Mouse (Mus musculus) neural tube, embryonic 13.5 days (tissue): Measurements from ENCODE around the gene Gm9803. TPM values are rescaled to one million over a fixed set of nuclear protein-coding genes. Genes with fewer than 3 reads are reported as not detected.

Experiments
- ATAC-seq: fragments of 200-750 bp; cut with Nextera tagmentation; 2 replicates; pipeline ENCODE4 v1.8.0; 2017; ENCODE audit warnings: low read depth, mild to moderate bottlenecking, moderate TSS enrichment, moderate library complexity
- H3K27ac ChIP-seq: fragments of 300-500 bp; sonication (generic); replicated peaks from 2 replicates; pipeline ENCODE4 v1.5.1; 2015; ENCODE audit warnings: moderate library complexity, mild to moderate bottlenecking, inconsistent platforms
- H3K27me3 ChIP-seq: fragments of 300-500 bp; sonication (generic); 2 replicates; pipeline ENCODE4 v1.6.1; 2015; ENCODE audit warnings: mild to moderate bottlenecking, inconsistent platforms
- H3K36me3 ChIP-seq: fragments of 300-500 bp; sonication (generic); 2 replicates; pipeline ENCODE4 v1.6.1; 2015; ENCODE audit warnings: mild to moderate bottlenecking, inconsistent platforms
- H3K4me1 ChIP-seq: fragments of 300-500 bp; sonication (generic); replicated peaks from 2 replicates; pipeline ENCODE4 v1.6.1; 2015; ENCODE audit warnings: inconsistent platforms
- H3K4me2 ChIP-seq: fragments of 300-500 bp; sonication (generic); 2 replicates; pipeline ENCODE4 v1.6.1; 2015; ENCODE audit warnings: inconsistent platforms, mild to moderate bottlenecking, moderate library complexity
- H3K4me3 ChIP-seq: fragments of 300-500 bp; sonication (generic); 2 replicates; pipeline ENCODE4 v1.5.1; 2015; ENCODE audit warnings: mild to moderate bottlenecking, inconsistent platforms
- H3K9ac ChIP-seq: fragments of 300-500 bp; sonication (generic); 2 replicates; pipeline ENCODE4 v1.6.1; 2015; ENCODE audit warnings: moderate library complexity, mild to moderate bottlenecking, inconsistent platforms
- H3K9me3 ChIP-seq: fragments of 300-500 bp; sonication (generic); 2 replicates; pipeline ENCODE4 v1.6.1; 2016; ENCODE audit warnings: inconsistent platforms
- WGBS: fragments of 180-500 bp; shearing (Covaris S2); methylation state at CpG from one replicate; pipeline ENCODE4 v1.1.7; 2015; 5-methylcytosine and 5-hydroxymethylcytosine counted together
- polyA plus RNA-seq: library from polyadenylated mRNA; unstranded; fragments of >200 nt; fragmentation: Nextera tagmentation; extraction: Ambion mirVana; gene quantifications from 2 replicates; pipeline ENCODE4 v1.2.1, GENCODE M21; 2015

Gm9803 gene
- polyA plus RNA-seq, 1 experiment from 2014 or later = 24.5 TPM

- peaks cover 17% of the 10 kb centered on the region for H3K4me1 ChIP-seq
- no peaks in the 10 kb centered on the region for H3K9me3 ChIP-seq
- H3K9ac ChIP-seq = no peak overlapping the region
- no peak overlapping the region for H3K4me2 ChIP-seq
- 70% methylated on average over 3 of the region's 3 CpGs for WGBS
- ATAC-seq = peak; percentile 34; the same call in 1 of the 2 replicates
- H3K27me3 ChIP-seq = no peaks in the 10 kb centered on the region
- no peaks in the 10 kb centered on the region for H3K36me3 ChIP-seq
- H3K4me3 ChIP-seq = no peak overlapping the region
- no peak overlapping the region for H3K27ac ChIP-seq
Observed at GRCm38 (mm10) chr10:43487441-43488010, 36.4 kb upstream of the Gm9803 start.

- no peak overlapping the region for H3K4me3 ChIP-seq
- H3K36me3 ChIP-seq = no peaks in the 10 kb centered on the region
- no peak for ATAC-seq
- no peaks in the 10 kb centered on the region for H3K27me3 ChIP-seq
- WGBS = 82% methylated on average over 4 of the region's 4 CpGs
- peaks cover 9% of the 10 kb centered on the region for H3K4me1 ChIP-seq
- H3K9ac ChIP-seq = no peak overlapping the region
- H3K4me2 ChIP-seq = no peak overlapping the region
- no peak overlapping the region for H3K27ac ChIP-seq
- no peaks in the 10 kb centered on the region for H3K9me3 ChIP-seq
Observed at GRCm38 (mm10) chr10:43488258-43488657, 35.6 kb upstream of the Gm9803 start.

- 90% methylated on average over 7 of the region's 7 CpGs for WGBS
- no peaks in the 10 kb centered on the region for H3K27me3 ChIP-seq
- H3K4me3 ChIP-seq = no peak overlapping the region
- peaks cover 4% of the 10 kb centered on the region; the same call in 1 of the 2 replicates for H3K4me1 ChIP-seq
- no peak overlapping the region for H3K27ac ChIP-seq
- no peaks in the 10 kb centered on the region for H3K36me3 ChIP-seq
- no peaks in the 10 kb centered on the region for H3K9me3 ChIP-seq
- no peak overlapping the region for H3K4me2 ChIP-seq
- ATAC-seq = no peak
- H3K9ac ChIP-seq = no peak overlapping the region
Observed at GRCm38 (mm10) chr10:43489139-43489538, 34.7 kb upstream of the Gm9803 start.

- no peak overlapping the region for H3K27ac ChIP-seq
- 66% methylated on average over 6 of the region's 6 CpGs for WGBS
- H3K4me1 ChIP-seq = peaks cover 4% of the 10 kb centered on the region; the same call in 1 of the 2 replicates
- ATAC-seq = no peak
- H3K36me3 ChIP-seq = peaks cover 3% of the 10 kb centered on the region
- no peak overlapping the region for H3K4me3 ChIP-seq
- no peak overlapping the region for H3K4me2 ChIP-seq
- H3K27me3 ChIP-seq = no peaks in the 10 kb centered on the region
- no peaks in the 10 kb centered on the region for H3K9me3 ChIP-seq
- no peak overlapping the region for H3K9ac ChIP-seq
Observed at GRCm38 (mm10) chr10:43489550-43489949, 34.3 kb upstream of the Gm9803 start.

- no peak for ATAC-seq
- Histone ChIP-seq H3K4me2 (no peak overlapping the region), H3K9ac (no peak overlapping the region), H3K4me3 (no peak overlapping the region), H3K4me1 (peaks cover 4% of the 10 kb centered on the region; the same call in 1 of the 2 replicates), H3K27ac (no peak overlapping the region), H3K27me3 (no peaks in the 10 kb centered on the region), H3K9me3 (no peaks in the 10 kb centered on the region), H3K36me3 (peaks cover 7% of the 10 kb centered on the region)
- WGBS = 84% methylated on average over 8 of the region's 8 CpGs
Observed at GRCm38 (mm10) chr10:43490034-43490433, 33.9 kb upstream of the Gm9803 start.

- Histone ChIP-seq H3K4me1 (peaks cover 4% of the 10 kb centered on the region; the same call in 1 of the 2 replicates), H3K36me3 (peaks cover 16% of the 10 kb centered on the region), H3K27me3 (no peaks in the 10 kb centered on the region), H3K9me3 (no peaks in the 10 kb centered on the region), H3K4me2 (no peak overlapping the region), H3K4me3 (no peak overlapping the region), H3K9ac (no peak overlapping the region), H3K27ac (no peak overlapping the region)
- no peak for ATAC-seq
- WGBS = 84% methylated on average over 5 of the region's 5 CpGs
Observed at GRCm38 (mm10) chr10:43490846-43491245, 33.0 kb upstream of the Gm9803 start.

GRCm38 (mm10) chr10:43502599-43502998, 21.3 kb upstream of the Gm9803 start:
- 88% methylated on average over 4 of the region's 4 CpGs for WGBS
- no peak for ATAC-seq
- Histone ChIP-seq H3K4me2 (no peak overlapping the region), H3K9ac (no peak overlapping the region), H3K27ac (no peak overlapping the region), H3K36me3 (peaks cover 44% of the 10 kb centered on the region), H3K27me3 (no peaks in the 10 kb centered on the region), H3K4me1 (no peaks in the 10 kb centered on the region), H3K9me3 (no peaks in the 10 kb centered on the region), H3K4me3 (no peak overlapping the region)

GRCm38 (mm10) chr10:43504291-43504690, 19.6 kb upstream of the Gm9803 start:
- H3K36me3 ChIP-seq = peaks cover 34% of the 10 kb centered on the region
- H3K9ac ChIP-seq = no peak overlapping the region
- H3K27ac ChIP-seq = no peak overlapping the region
- H3K4me2 ChIP-seq = no peak overlapping the region
- ATAC-seq = no peak
- H3K4me1 ChIP-seq = no peaks in the 10 kb centered on the region
- H3K27me3 ChIP-seq = no peaks in the 10 kb centered on the region
- WGBS = 75% methylated on average over 1 of the region's 1 CpGs
- no peak overlapping the region for H3K4me3 ChIP-seq
- no peaks in the 10 kb centered on the region for H3K9me3 ChIP-seq

GRCm38 (mm10) chr10:43507051-43507450, 16.8 kb upstream of the Gm9803 start:
- Histone ChIP-seq H3K36me3 (peaks cover 38% of the 10 kb centered on the region), H3K27ac (no peak overlapping the region), H3K4me3 (no peak overlapping the region)

GRCm38 (mm10) chr10:43509228-43509627, 14.7 kb upstream of the Gm9803 start:
- Histone ChIP-seq H3K9me3 (no peaks in the 10 kb centered on the region), H3K9ac (no peak overlapping the region), H3K27ac (no peak overlapping the region), H3K4me2 (no peak overlapping the region), H3K4me3 (no peak overlapping the region), H3K36me3 (peaks cover 55% of the 10 kb centered on the region), H3K4me1 (no peaks in the 10 kb centered on the region), H3K27me3 (no peaks in the 10 kb centered on the region)
- ATAC-seq = no peak
- 92% methylated on average over 7 of the region's 7 CpGs for WGBS

More at GRCm38 (mm10) chr10:43507051-43507450, 16.8 kb upstream of the Gm9803 start:
- H3K27me3 ChIP-seq = no peaks in the 10 kb centered on the region
- WGBS = 76% methylated on average over 4 of the region's 4 CpGs
- H3K9ac ChIP-seq = no peak overlapping the region
- no peaks in the 10 kb centered on the region for H3K9me3 ChIP-seq
- no peak for ATAC-seq
- no peak overlapping the region for H3K4me2 ChIP-seq
- no peaks in the 10 kb centered on the region for H3K4me1 ChIP-seq

GRCm38 (mm10) chr10:43512976-43513375, 10.9 kb upstream of the Gm9803 start:
- H3K4me3 ChIP-seq = no peak overlapping the region
- no peaks in the 10 kb centered on the region for H3K27me3 ChIP-seq
- WGBS = 93% methylated on average over 10 of the region's 10 CpGs
- H3K36me3 ChIP-seq = peaks cover 57% of the 10 kb centered on the region
- no peak for ATAC-seq
- H3K4me2 ChIP-seq = no peak overlapping the region
- no peaks in the 10 kb centered on the region for H3K9me3 ChIP-seq
- H3K27ac ChIP-seq = no peak overlapping the region
- H3K4me1 ChIP-seq = no peaks in the 10 kb centered on the region; the same call in 1 of the 2 replicates
- no peak overlapping the region for H3K9ac ChIP-seq

- H3K4me3 ChIP-seq = no peak overlapping the region
- H3K36me3 ChIP-seq = peaks cover 24% of the 10 kb centered on the region
- no peak for ATAC-seq
- H3K9me3 ChIP-seq = no peaks in the 10 kb centered on the region
- no peak overlapping the region for H3K4me2 ChIP-seq
- H3K4me1 ChIP-seq = no peaks in the 10 kb centered on the region; the same call in 1 of the 2 replicates
- H3K27me3 ChIP-seq = no peaks in the 10 kb centered on the region
- 78% methylated on average over 6 of the region's 6 CpGs for WGBS
- no peak overlapping the region for H3K9ac ChIP-seq
- no peak overlapping the region for H3K27ac ChIP-seq
Observed at GRCm38 (mm10) chr10:43516992-43517660, 6.8 kb upstream of the Gm9803 start.
